ENCODE assay signal across 9 mouse cellular contexts in genomic region chr4:116150156-116150861, GRCm38 (mm10). TPM values are rescaled to one million over a fixed set of nuclear protein-coding genes. Genes with fewer than 3 reads are reported as not detected.
DNase-seq lines count a peak whose midpoint lies in the region.
"Had no signal": no experiment of that assay in that cellular context is flagged by ENCODE, and none has a peak within 500 bp of the region (broad histone marks: within the 10 kb centered on the region; RNA-seq: fewer than 3 reads in every experiment).

No protein-coding gene starts in this region.

- peak overlapping the region; percentile 96 for H3K27ac ChIP-seq in forebrain, embryonic 10.5 days

- H3K27me3 ChIP-seq in forebrain, embryonic 10.5 days (ENCODE audit: poor library complexity, severe bottlenecking) = peaks cover 4% of the 10 kb centered on the region

- peaks cover 40% of the 10 kb centered on the region for H3K36me3 ChIP-seq in forebrain, embryonic 10.5 days (replicated peaks)

- intact Hi-C loops in heart, postnatal 10 days (cut with DNase I) = no loop called here

- WGBS in forebrain, embryonic 10.5 days = under 1% methylated on average over 73 of the region's 73 CpGs

- H3K4me1 ChIP-seq in forebrain, embryonic 10.5 days = peaks cover 20% of the 10 kb centered on the region

- DNase-seq in Muller cell, postnatal 12 days (ENCODE audit: inconsistent ontology term) = peak; percentile 85
- DNase-seq in c-Kit-negative CD71-positive TER-119-positive erythroid progenitor cells, embryonic 14.5 days (ENCODE audit: low read depth, low spot score) = peak; percentile 57
- peak; percentile 67 for DNase-seq in forebrain, embryonic 10.5 days (ENCODE audit: extremely low spot score, low spot score)
- DNase-seq in heart, postnatal 10 days = peak; percentile 73 to 75
- peak; percentile 72 to 87 for DNase-seq in kidney, postnatal 25 days
- DNase-seq in lung, postnatal 36 days = peak; percentile 69
- DNase-seq in ovary, postnatal 36 days (ENCODE audit: low spot score) = peak; percentile 79
- peak; percentile 71 to 73 for DNase-seq in thymus, postnatal 36 days

- H3K4me3 ChIP-seq in forebrain, embryonic 10.5 days = peak overlapping the region; percentile 82

- no peaks in the 10 kb centered on the region; the same call in 1 of the 2 replicates for H3K9me3 ChIP-seq in forebrain, embryonic 10.5 days

RNA-seq across cellular contexts. Expression of gene Lurap1, which starts 0.8 kb away (rescaled TPM):
- 2.0 and 2.6 TPM in 2 replicates for polyA plus RNA-seq in forebrain, embryonic 10.5 days (2016; fragmentation: Nextera tagmentation; extraction: Ambion mirVana)
- 1 to 10 TPM; 4.6 to 5.1 TPM for total RNA-seq in heart, postnatal 10 days (2021)

RNA-seq across cellular contexts. Expression of gene Tspan1, which starts 17.1 kb away (rescaled TPM):
- polyA plus RNA-seq in forebrain, embryonic 10.5 days (2016; fragmentation: Nextera tagmentation; extraction: Ambion mirVana) = not detected in 2 replicates
- under 1 TPM in 1 of 2 experiments, not detected in 1; 0.14 TPM for total RNA-seq in heart, postnatal 10 days (2021)

RNA-seq across cellular contexts. Expression of gene 1700042G07Rik, which starts 22.9 kb away (rescaled TPM):
- polyA plus RNA-seq in forebrain, embryonic 10.5 days (2016; fragmentation: Nextera tagmentation; extraction: Ambion mirVana) = not detected in 2 replicates
- not detected for total RNA-seq in heart, postnatal 10 days (2021)
- total RNA-seq: left cerebral cortex, postnatal 14 days had no signal

RNA-seq across cellular contexts. Expression of gene Gm49337, which starts 22.9 kb away (rescaled TPM):
- not detected in 2 replicates for polyA plus RNA-seq in forebrain, embryonic 10.5 days (2016; fragmentation: Nextera tagmentation; extraction: Ambion mirVana)
- under 1 TPM in 1 of 2 experiments, not detected in 1; 0.96 TPM for total RNA-seq in heart, postnatal 10 days (2021)

RNA-seq across cellular contexts. Expression of gene Pomgnt1, which starts 26.7 kb away (rescaled TPM):
- 50.6 and 54.7 TPM in 2 replicates for polyA plus RNA-seq in forebrain, embryonic 10.5 days (2016; fragmentation: Nextera tagmentation; extraction: Ambion mirVana)
- total RNA-seq in heart, postnatal 10 days (2021) = 10 to 100 TPM; 78.4 to 81.9 TPM

Comparison
In these comparisons a context has a peak if more than half of its experiments do, and no peak if none do; other contexts are left out.
1. Peak in every context shown above with its lines: DNase-seq, H3K4me3 ChIP-seq and H3K27ac ChIP-seq.